Mouse (Mus musculus) olfactory bulb, adult 2 months (tissue): Measurements from ENCODE around the gene Fam227b.

Source experiments
- CTCF ChIP-seq: fragments of 200-500 bp; IDR thresholded peaks from 2 replicates; pipeline ENCODE4 v1.5.1; 2012; ENCODE audit warnings: low read depth, mild to moderate bottlenecking, low read length, moderate library complexity; ENCODE audit not compliant: insufficient read depth
- POLR2A ChIP-seq: fragments of 200-500 bp; IDR thresholded peaks from 2 replicates; pipeline ENCODE4 v1.6.1; 2012; ENCODE audit warnings: mild to moderate bottlenecking, low read depth, low read length, moderate library complexity; ENCODE audit not compliant: insufficient read depth

DNA sequence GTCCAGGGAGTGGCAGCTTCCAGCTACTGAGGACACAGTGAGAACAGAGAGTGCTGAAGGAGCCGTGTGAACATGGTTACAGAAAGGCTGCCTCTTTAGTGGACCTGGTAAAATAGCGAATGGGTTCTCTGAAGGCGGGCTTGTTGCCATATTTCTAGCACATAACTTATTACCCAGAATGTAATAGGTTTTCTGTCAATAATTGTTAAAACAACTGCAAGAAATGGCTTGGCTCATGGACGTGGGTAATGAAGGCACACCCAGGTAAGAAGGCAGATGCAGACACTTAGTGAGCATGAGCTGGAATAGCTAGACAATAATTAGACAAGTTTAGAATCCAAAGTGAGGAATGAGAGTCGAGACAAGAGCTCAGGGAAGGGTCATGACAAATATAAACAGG lies 149.5 kb downstream of the Fam227b start:
- TF ChIP-seq CTCF (no peak), POLR2A (no peak)
